Mouse (Mus musculus): ENCODE results near the gene Ccdc88c. TPM values are rescaled to one million over a fixed set of nuclear protein-coding genes. Genes with fewer than 3 reads are reported as not detected.

Ccdc88c gene
- polyA plus RNA-seq, 1 experiment, result 6.1 TPM

DNA sequence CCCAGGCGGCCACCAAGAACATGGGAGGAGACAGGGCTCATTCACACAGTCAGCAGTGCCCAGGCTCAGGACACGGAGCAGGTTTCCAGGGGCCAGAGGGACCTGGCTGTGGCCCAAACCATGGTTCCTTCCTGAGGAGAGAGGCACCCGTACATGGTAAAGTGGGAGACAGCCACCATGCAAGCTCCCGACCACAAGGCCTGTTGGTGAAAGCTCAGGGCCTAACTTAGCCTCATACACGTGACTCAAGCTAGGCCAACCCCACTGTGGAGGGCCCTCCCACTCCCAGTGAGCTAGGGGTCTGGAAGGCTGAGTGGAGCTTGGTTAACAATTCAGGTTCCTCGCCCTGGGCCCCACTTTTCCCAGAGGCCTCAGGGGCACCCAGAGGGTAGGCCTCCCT lies 150.9 kb downstream of the Ccdc88c start:
- TF ChIP-seq USF1 (IDR thresholded peaks at IDR 0.05; ENCODE audit: low read depth) (no peak), MYOD1 (IDR thresholded peaks at IDR 0.05; ENCODE audit: control insufficient read depth, insufficient read length, low read depth) (no peak), FOSL1 (IDR thresholded peaks at IDR 0.05; ENCODE audit: insufficient read depth, low read length, poor library complexity, severe bottlenecking) (no peak), CTCF (IDR thresholded peaks at IDR 0.05; ENCODE audit: control insufficient read depth, insufficient read depth, insufficient read length) (no peak), CEBPB (IDR thresholded peaks at IDR 0.05; ENCODE audit: low read depth) (no peak), MYOG (IDR thresholded peaks at IDR 0.05; ENCODE audit: control insufficient read depth, extremely low read depth, insufficient read length) (no peak), MAX (IDR thresholded peaks at IDR 0.05) (no peak)
- Histone ChIP-seq H3K36me3 (ENCODE audit: control insufficient read depth, insufficient read depth) (peaks cover 2% of the 10 kb centered on the region), H3K4me3 (ENCODE audit: insufficient read depth, poor library complexity, severe bottlenecking) (no peak overlapping the region), H3K79me2 (ENCODE audit: control insufficient read depth, insufficient read depth) (no peaks in the 10 kb centered on the region), H3ac (ENCODE audit: control insufficient read depth, insufficient read length, low read depth) (no peak overlapping the region), H3K27me3 (ENCODE audit: control insufficient read depth, insufficient read depth, insufficient read length) (no peaks in the 10 kb centered on the region), H3K79me3 (ENCODE audit: low read depth) (no peaks in the 10 kb centered on the region)

DNA sequence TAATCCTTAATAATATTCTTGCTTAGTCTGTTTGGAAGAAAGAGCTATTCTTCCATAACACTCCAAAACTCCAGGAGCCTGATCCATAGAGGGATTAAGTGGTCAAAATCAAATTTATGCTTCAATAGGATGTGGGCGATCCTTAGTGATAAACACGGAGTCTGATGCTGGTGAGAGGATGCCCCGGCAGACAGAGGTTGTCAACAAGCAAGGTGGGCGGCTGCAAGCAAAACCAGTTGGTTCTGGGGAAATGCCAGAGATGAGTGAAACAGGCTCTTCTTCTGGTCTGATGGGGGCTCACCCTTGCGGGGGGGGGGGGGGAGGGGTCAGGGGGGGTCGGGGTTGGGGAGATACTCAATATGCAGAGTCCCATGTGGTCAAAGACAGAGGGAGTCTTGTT lies 152.9 kb downstream of the Ccdc88c start:
- H3K79me2 ChIP-seq (ENCODE audit: control insufficient read depth, insufficient read depth), result no peaks in the 10 kb centered on the region
- peaks cover 20% of the 10 kb centered on the region for H3K36me3 ChIP-seq (ENCODE audit: control insufficient read depth, insufficient read depth)
- H3K27me3 ChIP-seq (ENCODE audit: control insufficient read depth, insufficient read depth, insufficient read length), result no peaks in the 10 kb centered on the region
- TF ChIP-seq CEBPB (IDR thresholded peaks at IDR 0.05; ENCODE audit: low read depth) (no peak), FOSL1 (IDR thresholded peaks at IDR 0.05; ENCODE audit: insufficient read depth, low read length, poor library complexity, severe bottlenecking) (no peak), CTCF (IDR thresholded peaks at IDR 0.05; ENCODE audit: control insufficient read depth, insufficient read depth, insufficient read length) (no peak), MYOG (IDR thresholded peaks at IDR 0.05; ENCODE audit: control insufficient read depth, extremely low read depth, insufficient read length) (no peak), USF1 (IDR thresholded peaks at IDR 0.05; ENCODE audit: low read depth) (no peak), MYOD1 (IDR thresholded peaks at IDR 0.05; ENCODE audit: control insufficient read depth, insufficient read length, low read depth) (no peak), MAX (IDR thresholded peaks at IDR 0.05) (no peak)
- no peaks in the 10 kb centered on the region for H3K79me3 ChIP-seq (ENCODE audit: low read depth)
- H3ac ChIP-seq (ENCODE audit: control insufficient read depth, insufficient read length, low read depth), result no peak overlapping the region
- H3K4me3 ChIP-seq (ENCODE audit: insufficient read depth, poor library complexity, severe bottlenecking), result no peak overlapping the region

GRCm38 (mm10) chr12:100875553-100875952 lies 153.3 kb downstream of the Ccdc88c start:
- H3ac ChIP-seq (ENCODE audit: control insufficient read depth, insufficient read length, low read depth), result no peak overlapping the region
- no peak for TF ChIP-seq CTCF (IDR thresholded peaks at IDR 0.05; ENCODE audit: control insufficient read depth, insufficient read depth, insufficient read length)
- H3K36me3 ChIP-seq (ENCODE audit: control insufficient read depth, insufficient read depth), result peaks cover 20% of the 10 kb centered on the region
- H3K4me3 ChIP-seq (ENCODE audit: insufficient read depth, poor library complexity, severe bottlenecking), result no peak overlapping the region
- H3K27me3 ChIP-seq (ENCODE audit: control insufficient read depth, insufficient read depth, insufficient read length), result no peaks in the 10 kb centered on the region
- no peaks in the 10 kb centered on the region for H3K79me3 ChIP-seq (ENCODE audit: low read depth)
- no peaks in the 10 kb centered on the region for H3K79me2 ChIP-seq (ENCODE audit: control insufficient read depth, insufficient read depth)

DNA sequence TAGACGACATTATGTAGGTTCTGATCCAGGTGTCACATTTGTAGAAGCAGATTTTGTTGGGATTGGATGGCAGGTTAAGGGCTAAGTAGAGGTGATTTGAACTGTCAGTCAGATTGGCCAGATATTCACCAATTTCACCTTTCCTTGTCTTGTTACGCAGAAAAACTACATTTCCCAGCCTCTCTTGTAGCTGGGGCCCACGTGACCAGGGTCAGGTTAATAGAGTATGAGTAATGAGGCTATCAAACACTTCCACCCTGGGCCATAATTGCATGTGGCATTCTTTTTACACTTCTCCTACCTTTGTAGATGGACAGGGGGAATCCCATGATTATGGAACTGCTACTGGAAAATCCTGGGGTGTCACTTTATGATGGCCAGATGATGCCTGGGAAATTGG lies 155.2 kb downstream of the Ccdc88c start:
- H3K4me3 ChIP-seq (ENCODE audit: insufficient read depth, poor library complexity, severe bottlenecking), result no peak overlapping the region
- no peak for TF ChIP-seq MAX (IDR thresholded peaks at IDR 0.05)
- TF ChIP-seq USF1 (IDR thresholded peaks at IDR 0.05; ENCODE audit: low read depth), result peak; percentile 65
- peaks cover 31% of the 10 kb centered on the region for H3K36me3 ChIP-seq (ENCODE audit: control insufficient read depth, insufficient read depth)
- H3K79me2 ChIP-seq (ENCODE audit: control insufficient read depth, insufficient read depth), result no peaks in the 10 kb centered on the region
- H3K27me3 ChIP-seq (ENCODE audit: control insufficient read depth, insufficient read depth, insufficient read length), result no peaks in the 10 kb centered on the region
- H3ac ChIP-seq (ENCODE audit: control insufficient read depth, insufficient read length, low read depth), result no peak overlapping the region
- no peaks in the 10 kb centered on the region for H3K79me3 ChIP-seq (ENCODE audit: low read depth)

- no peak overlapping the region for H3ac ChIP-seq (ENCODE audit: control insufficient read depth, insufficient read length, low read depth)
- H3K36me3 ChIP-seq (ENCODE audit: control insufficient read depth, insufficient read depth), result peaks cover 47% of the 10 kb centered on the region
- H3K79me3 ChIP-seq (ENCODE audit: low read depth), result no peaks in the 10 kb centered on the region
- no peaks in the 10 kb centered on the region for H3K79me2 ChIP-seq (ENCODE audit: control insufficient read depth, insufficient read depth)
- TF ChIP-seq FOSL1 (IDR thresholded peaks at IDR 0.05; ENCODE audit: insufficient read depth, low read length, poor library complexity, severe bottlenecking) (no peak), MYOD1 (IDR thresholded peaks at IDR 0.05; ENCODE audit: control insufficient read depth, insufficient read length, low read depth) (no peak), USF1 (IDR thresholded peaks at IDR 0.05; ENCODE audit: low read depth) (no peak), MAX (IDR thresholded peaks at IDR 0.05) (no peak), CTCF (IDR thresholded peaks at IDR 0.05; ENCODE audit: control insufficient read depth, insufficient read depth, insufficient read length) (no peak), MYOG (IDR thresholded peaks at IDR 0.05; ENCODE audit: control insufficient read depth, extremely low read depth, insufficient read length) (no peak), CEBPB (IDR thresholded peaks at IDR 0.05; ENCODE audit: low read depth) (no peak)
- no peaks in the 10 kb centered on the region for H3K27me3 ChIP-seq (ENCODE audit: control insufficient read depth, insufficient read depth, insufficient read length)
- no peak overlapping the region for H3K4me3 ChIP-seq (ENCODE audit: insufficient read depth, poor library complexity, severe bottlenecking)
Measured at GRCm38 (mm10) chr12:100871841-100872240, 157.0 kb downstream of the Ccdc88c start.

DNA sequence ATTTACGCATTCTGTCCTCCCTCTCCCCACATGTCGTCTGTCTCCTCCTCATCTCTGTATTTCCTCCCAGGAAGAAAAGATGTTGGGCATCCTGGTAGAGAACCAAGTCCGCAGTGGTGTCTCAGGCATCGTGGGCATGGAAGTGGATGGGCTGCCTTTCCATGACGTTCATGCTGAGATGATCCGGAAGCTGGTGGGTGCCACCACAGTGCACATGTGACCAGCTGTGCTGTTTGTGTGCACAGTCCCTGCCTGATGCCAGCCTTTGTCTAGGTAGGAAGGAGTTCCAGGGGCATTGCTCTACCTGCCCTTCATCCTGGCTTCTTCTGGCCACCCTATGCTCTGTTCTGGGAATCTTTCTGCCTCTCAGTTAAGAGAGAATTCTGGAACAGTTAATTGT lies 157.6 kb downstream of the Ccdc88c start:
- Histone ChIP-seq H3K79me3 (ENCODE audit: low read depth) (no peaks in the 10 kb centered on the region), H3K79me2 (ENCODE audit: control insufficient read depth, insufficient read depth) (no peaks in the 10 kb centered on the region), H3K4me3 (ENCODE audit: insufficient read depth, poor library complexity, severe bottlenecking) (no peak overlapping the region), H3K27me3 (ENCODE audit: control insufficient read depth, insufficient read depth, insufficient read length) (no peaks in the 10 kb centered on the region), H3ac (ENCODE audit: control insufficient read depth, insufficient read length, low read depth) (no peak overlapping the region), H3K36me3 (ENCODE audit: control insufficient read depth, insufficient read depth) (peaks cover 49% of the 10 kb centered on the region)
- TF ChIP-seq MAX (IDR thresholded peaks at IDR 0.05), result no peak
- no peak for TF ChIP-seq FOSL1 (IDR thresholded peaks at IDR 0.05; ENCODE audit: insufficient read depth, low read length, poor library complexity, severe bottlenecking)
- TF ChIP-seq USF1 (IDR thresholded peaks at IDR 0.05; ENCODE audit: low read depth), result no peak
- TF ChIP-seq CEBPB (IDR thresholded peaks at IDR 0.05; ENCODE audit: low read depth), result no peak
- no peak for TF ChIP-seq MYOG (IDR thresholded peaks at IDR 0.05; ENCODE audit: control insufficient read depth, extremely low read depth, insufficient read length)
- no peak for TF ChIP-seq CTCF (IDR thresholded peaks at IDR 0.05; ENCODE audit: control insufficient read depth, insufficient read depth, insufficient read length)
- no peak for TF ChIP-seq MYOD1 (IDR thresholded peaks at IDR 0.05; ENCODE audit: control insufficient read depth, insufficient read length, low read depth)

All from C2C12 (cell line).